Mouse (Mus musculus) midbrain, embryonic 16.5 days (tissue): ENCODE results near the gene Snn. TPM values are rescaled to one million over a fixed set of nuclear protein-coding genes. Genes with fewer than 3 reads are reported as not detected.

Experiments
- ATAC-seq: fragments of 200-750 bp; cut with Nextera tagmentation; 2 replicates; pipeline ENCODE4 v1.8.0; 2017; ENCODE audit warnings: moderate TSS enrichment
- H3K27ac ChIP-seq: fragments of 300-500 bp; sonication (generic); 2 replicates; pipeline ENCODE4 v1.5.1; 2014; ENCODE audit warnings: mild to moderate bottlenecking, low read length, mixed read lengths
- H3K27me3 ChIP-seq: fragments of 300-500 bp; sonication (generic); 2 replicates; pipeline ENCODE4 v1.6.1; 2014; ENCODE audit warnings: low read depth, low read length, mixed read lengths; ENCODE audit not compliant: control insufficient read depth, insufficient read depth
- H3K36me3 ChIP-seq: fragments of 300-500 bp; sonication (generic); 2 replicates; pipeline ENCODE4 v1.6.1; 2014; ENCODE audit warnings: mild to moderate bottlenecking, low read length, moderate library complexity, mixed read lengths; ENCODE audit not compliant: control insufficient read depth, insufficient read depth
- H3K4me1 ChIP-seq: fragments of 300-500 bp; sonication (generic); 2 replicates; pipeline ENCODE4 v1.6.1; 2014; ENCODE audit warnings: mild to moderate bottlenecking, low read length, mixed read lengths; ENCODE audit not compliant: control insufficient read depth, insufficient read depth
- H3K4me2 ChIP-seq: fragments of 300-500 bp; sonication (generic); 2 replicates; pipeline ENCODE4 v1.6.1; 2014; ENCODE audit warnings: mild to moderate bottlenecking, low read length, mixed read lengths
- H3K4me3 ChIP-seq: fragments of 300-500 bp; sonication (generic); 2 replicates; pipeline ENCODE4 v1.5.1; 2014; ENCODE audit warnings: low read depth, mild to moderate bottlenecking, low read length, moderate library complexity, mixed read lengths
- H3K9ac ChIP-seq: fragments of 300-500 bp; sonication (generic); 2 replicates; pipeline ENCODE4 v1.6.1; 2014; ENCODE audit warnings: low read depth, low read length, mixed read lengths
- H3K9me3 ChIP-seq: fragments of 300-500 bp; sonication (generic); replicated peaks from 2 replicates; pipeline ENCODE4 v1.6.1; 2014; ENCODE audit warnings: mild to moderate bottlenecking, low read length, mixed read lengths; ENCODE audit not compliant: control insufficient read depth, poor library complexity, severe bottlenecking
- WGBS: fragments of 180-500 bp; shearing (Covaris S2); extraction: QIAGEN DNeasy Blood & Tissue Kit; methylation state at CpG from one replicate; pipeline ENCODE4 v1.1.7; 2014; 5-methylcytosine and 5-hydroxymethylcytosine counted together
- polyA plus RNA-seq: library from polyadenylated mRNA; unstranded; fragments of >200 nt; fragmentation: Nextera tagmentation; extraction: Ambion mirVana; gene quantifications from 2 replicates; pipeline ENCODE4 v1.2.1, GENCODE M21; 2015

Gene Snn
- polyA plus RNA-seq, 1 experiment from 2014 or later, result 134 TPM

- Histone ChIP-seq H3K4me1 (no peaks in the 10 kb centered on the region), H3K9me3 (no peaks in the 10 kb centered on the region), H3K4me3 (no peak overlapping the region), H3K36me3 (no peaks in the 10 kb centered on the region), H3K4me2 (no peak overlapping the region), H3K9ac (no peak overlapping the region), H3K27me3 (no peaks in the 10 kb centered on the region), H3K27ac (no peak overlapping the region)
- 25% methylated on average over 15 of the region's 15 CpGs for WGBS
- no peak for ATAC-seq
These were observed 24.8 kb upstream of the Snn start for GRCm38 (mm10) chr16:11035790-11036431.

GRCm38 (mm10) chr16:11040603-11041002, 20.1 kb upstream of the Snn start:
- Histone ChIP-seq H3K4me3 (no peak overlapping the region), H3K27ac (no peak overlapping the region), H3K27me3 (no peaks in the 10 kb centered on the region), H3K36me3 (no peaks in the 10 kb centered on the region), H3K9me3 (no peaks in the 10 kb centered on the region), H3K9ac (no peak overlapping the region), H3K4me2 (no peak overlapping the region), H3K4me1 (no peaks in the 10 kb centered on the region)
- no peak for ATAC-seq
- 65% methylated on average over 2 of the region's 2 CpGs for WGBS

- Histone ChIP-seq H3K27ac (no peak overlapping the region), H3K9me3 (no peaks in the 10 kb centered on the region), H3K36me3 (no peaks in the 10 kb centered on the region), H3K27me3 (no peaks in the 10 kb centered on the region), H3K4me3 (no peak overlapping the region), H3K4me2 (no peak overlapping the region), H3K9ac (no peak overlapping the region), H3K4me1 (no peaks in the 10 kb centered on the region)
- ATAC-seq, result no peak
- 88% methylated on average over 5 of the region's 5 CpGs for WGBS
These were observed 17.5 kb upstream of the Snn start for GRCm38 (mm10) chr16:11043239-11043638.

DNA sequence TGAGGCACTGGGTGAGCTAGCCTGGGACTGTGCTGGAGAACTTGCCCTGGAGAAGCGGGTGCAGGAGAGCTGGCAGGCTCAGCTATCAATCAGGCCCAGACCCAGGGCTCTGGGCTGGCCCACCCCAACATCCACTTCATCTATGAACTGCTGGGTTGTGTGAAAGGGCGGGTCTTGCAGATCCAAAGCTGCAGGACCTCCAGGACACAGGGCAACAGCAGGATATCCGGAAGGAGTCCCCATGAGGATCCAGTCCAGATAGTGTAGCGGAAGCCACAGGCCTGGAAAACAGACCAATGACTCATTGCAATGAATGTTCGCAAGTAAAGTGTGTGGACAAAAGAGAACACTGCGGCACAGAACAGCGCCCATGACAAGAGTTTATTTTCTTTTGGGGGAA, 14.3 kb upstream of the Snn start:
- no peak overlapping the region for H3K27ac ChIP-seq
- WGBS, result 91% methylated on average over 7 of the region's 7 CpGs
- H3K9me3 ChIP-seq, result no peaks in the 10 kb centered on the region
- H3K36me3 ChIP-seq, result no peaks in the 10 kb centered on the region
- H3K4me1 ChIP-seq, result no peaks in the 10 kb centered on the region
- ATAC-seq, result no peak
- H3K4me2 ChIP-seq, result no peak overlapping the region
- no peak overlapping the region for H3K9ac ChIP-seq
- no peaks in the 10 kb centered on the region for H3K27me3 ChIP-seq
- no peak overlapping the region for H3K4me3 ChIP-seq

GRCm38 (mm10) chr16:11047130-11047529, 13.6 kb upstream of the Snn start:
- no peak overlapping the region for H3K4me3 ChIP-seq
- no peaks in the 10 kb centered on the region for H3K36me3 ChIP-seq
- no peaks in the 10 kb centered on the region for H3K4me1 ChIP-seq
- no peaks in the 10 kb centered on the region for H3K9me3 ChIP-seq
- 88% methylated on average over 7 of the region's 7 CpGs for WGBS
- H3K27ac ChIP-seq, result no peak overlapping the region
- no peaks in the 10 kb centered on the region for H3K27me3 ChIP-seq
- no peak overlapping the region for H3K9ac ChIP-seq
- no peak for ATAC-seq
- no peak overlapping the region for H3K4me2 ChIP-seq

- H3K9me3 ChIP-seq, result no peaks in the 10 kb centered on the region
- H3K9ac ChIP-seq, result no peak overlapping the region
- no peaks in the 10 kb centered on the region for H3K4me1 ChIP-seq
- ATAC-seq, result no peak
- no peaks in the 10 kb centered on the region for H3K27me3 ChIP-seq
- H3K4me2 ChIP-seq, result no peak overlapping the region
- H3K4me3 ChIP-seq, result no peak overlapping the region
- 76% methylated on average over 2 of the region's 2 CpGs for WGBS
- no peak overlapping the region for H3K27ac ChIP-seq
- H3K36me3 ChIP-seq, result no peaks in the 10 kb centered on the region
These were observed 10.5 kb upstream of the Snn start for GRCm38 (mm10) chr16:11050226-11050625.

DNA sequence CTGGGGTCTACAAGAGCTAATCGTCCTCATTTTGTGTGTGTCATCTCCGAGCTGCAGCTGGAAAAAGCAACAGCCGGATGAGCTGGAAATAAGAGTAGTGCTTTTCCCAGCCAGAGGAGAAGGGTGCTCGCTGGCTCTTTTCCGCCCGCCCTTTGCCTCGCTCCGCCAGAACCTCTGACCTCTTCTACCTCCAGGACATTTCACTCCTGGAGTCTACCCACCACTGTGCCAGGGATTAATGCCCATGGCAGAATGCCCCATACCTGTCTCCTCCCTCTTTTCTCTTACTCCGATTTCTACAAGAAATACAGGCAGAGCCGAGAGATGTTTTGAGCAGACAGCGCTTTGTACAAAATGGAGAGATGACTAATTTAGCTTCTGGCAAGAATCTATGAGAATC, 9.6 kb upstream of the Snn start:
- WGBS, result 92% methylated on average over 11 of the region's 11 CpGs
- Histone ChIP-seq H3K9me3 (no peaks in the 10 kb centered on the region), H3K4me1 (no peaks in the 10 kb centered on the region), H3K4me2 (no peak overlapping the region), H3K27me3 (no peaks in the 10 kb centered on the region), H3K27ac (no peak overlapping the region), H3K4me3 (no peak overlapping the region), H3K36me3 (no peaks in the 10 kb centered on the region), H3K9ac (no peak overlapping the region)
- no peak for ATAC-seq

- Histone ChIP-seq H3K27me3 (no peaks in the 10 kb centered on the region), H3K4me3 (no peak overlapping the region), H3K36me3 (no peaks in the 10 kb centered on the region), H3K9ac (no peak overlapping the region), H3K4me1 (no peaks in the 10 kb centered on the region), H3K27ac (no peak overlapping the region), H3K9me3 (no peaks in the 10 kb centered on the region), H3K4me2 (no peak overlapping the region)
- no peak for ATAC-seq
- WGBS, result 75% methylated on average over 6 of the region's 6 CpGs
These were observed 6.3 kb upstream of the Snn start for GRCm38 (mm10) chr16:11054409-11054808.

DNA sequence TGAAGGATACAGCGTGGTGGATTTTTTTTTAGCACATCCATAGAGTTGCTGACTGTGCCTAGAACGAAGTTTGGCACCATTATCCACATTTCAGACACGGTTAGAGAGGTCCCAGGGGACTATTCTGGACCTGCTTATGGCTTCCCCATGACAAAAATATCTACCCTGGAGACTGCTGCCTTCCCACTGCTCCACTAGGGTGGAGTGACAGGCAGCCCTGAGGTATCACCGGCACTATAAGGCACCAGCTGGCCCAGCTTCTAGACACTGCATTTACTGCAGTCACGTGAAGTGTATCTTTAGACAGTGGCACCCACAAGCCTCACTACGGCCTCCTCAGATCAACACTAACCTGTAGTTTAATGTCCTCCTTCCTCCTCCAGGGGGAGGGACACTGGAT, 5.9 kb upstream of the Snn start:
- Histone ChIP-seq H3K27me3 (no peaks in the 10 kb centered on the region), H3K9ac (no peak overlapping the region), H3K36me3 (no peaks in the 10 kb centered on the region), H3K27ac (no peak overlapping the region), H3K4me2 (no peak overlapping the region), H3K9me3 (no peaks in the 10 kb centered on the region), H3K4me1 (no peaks in the 10 kb centered on the region), H3K4me3 (no peak overlapping the region)
- WGBS, result 86% methylated on average over 6 of the region's 6 CpGs
- no peak for ATAC-seq
